Mouse (Mus musculus) intestine, embryonic 14.5 days (tissue): Measurements from ENCODE around the gene Gas2l3. TPM values are rescaled to one million over a fixed set of nuclear protein-coding genes. Genes with fewer than 3 reads are reported as not detected.
A peak's percentile ranks its signal among the peaks of the same experiment; 100 is the strongest.

Source experiments
- ATAC-seq: fragments of 200-750 bp; cut with Nextera tagmentation; replicated peaks from 2 replicates; pipeline ENCODE4 v1.8.0; 2017; ENCODE audit warnings: low read depth, moderate number of reproducible peaks, moderate TSS enrichment, moderate library complexity; ENCODE audit not compliant: low FRiP score, low TSS enrichment
- DNase-seq: peaks from one replicate; pipeline ENCODE4 v3.0.0-alpha.2; 2018; ENCODE audit warnings: low spot score
- H3K27ac ChIP-seq: fragments of 300-500 bp; sonication (generic); 2 replicates; pipeline ENCODE4 v1.5.1; 2014; ENCODE audit warnings: low read depth, mild to moderate bottlenecking, control low read depth
- H3K27me3 ChIP-seq: fragments of 300-500 bp; sonication (generic); replicated peaks from 2 replicates; pipeline ENCODE4 v1.6.1; 2014; ENCODE audit warnings: low read length, control low read depth; ENCODE audit not compliant: control insufficient read depth, insufficient read depth
- H3K36me3 ChIP-seq: fragments of 300-500 bp; sonication (generic); 2 replicates; pipeline ENCODE4 v1.6.1; 2014; ENCODE audit warnings: low read length, control low read depth; ENCODE audit not compliant: control insufficient read depth, insufficient read depth
- H3K4me1 ChIP-seq: fragments of 300-500 bp; sonication (generic); replicated peaks from 2 replicates; pipeline ENCODE4 v1.6.1; 2014; ENCODE audit warnings: low read length, control low read depth, mixed read lengths; ENCODE audit not compliant: control insufficient read depth, insufficient read depth
- H3K4me2 ChIP-seq: fragments of 300-500 bp; sonication (generic); 2 replicates; pipeline ENCODE4 v1.6.1; 2014; ENCODE audit warnings: low read length
- H3K4me3 ChIP-seq: fragments of 300-500 bp; sonication (generic); 2 replicates; pipeline ENCODE4 v1.5.1; 2014; ENCODE audit warnings: low read depth, low read length, control low read depth, mixed read lengths
- H3K9ac ChIP-seq: fragments of 300-500 bp; sonication (generic); 2 replicates; pipeline ENCODE4 v1.6.1; 2014; ENCODE audit warnings: mild to moderate bottlenecking, low read length
- H3K9me3 ChIP-seq: fragments of 300-500 bp; sonication (generic); 2 replicates; pipeline ENCODE4 v1.6.1; 2016; ENCODE audit warnings: low read length, control low read depth; ENCODE audit not compliant: control insufficient read depth
- WGBS: fragments of 180-500 bp; shearing (Covaris S2); extraction: QIAGEN DNeasy Blood & Tissue Kit; methylation state at CpG from one replicate; pipeline ENCODE4 v1.1.7; 2014; 5-methylcytosine and 5-hydroxymethylcytosine counted together
- polyA plus RNA-seq: library from polyadenylated mRNA; unstranded; fragments of >200 nt; fragmentation: Nextera tagmentation; extraction: Ambion mirVana; gene quantifications from 2 replicates; pipeline ENCODE4 v1.2.1, GENCODE M21; 2014

The Gas2l3 gene
- 19.3 and 22.3 TPM in 2 replicates for polyA plus RNA-seq

GRCm38 (mm10) chr10:89443623-89444151, at the start of gene Gas2l3:
Gene Gas2l3, minus strand, starts transcription at chr10:89443967.
- ATAC-seq (peak; percentile 96), DNase-seq (peak; percentile 91)
- Histone ChIP-seq H3K27me3 (no peaks in the 10 kb centered on the region), H3K36me3 (no peaks in the 10 kb centered on the region), H3K4me3 (peak within 1 kb of the TSS; percentile 76), H3K4me1 (peaks cover 8% of the 10 kb centered on the region; the same call in 1 of the 2 replicates), H3K4me2 (peak within 1 kb of the TSS; percentile 85), H3K9me3 (no peaks in the 10 kb centered on the region), H3K9ac (peak within 1 kb of the TSS; percentile 59), H3K27ac (peak within 1 kb of the TSS; percentile 78)
- WGBS = 0% methylated on average over 38 of the region's 39 CpGs

GRCm38 (mm10) chr10:89491321-89491720, 47.6 kb upstream of the Gas2l3 start:
- H3K27ac ChIP-seq = no peak overlapping the region
- ATAC-seq = no peak
- no peak for DNase-seq
- no peak overlapping the region for H3K9ac ChIP-seq
- H3K9me3 ChIP-seq = no peaks in the 10 kb centered on the region
- no peak overlapping the region for H3K4me3 ChIP-seq
- no peak overlapping the region for H3K4me2 ChIP-seq
- 27% methylated on average over 3 of the region's 3 CpGs for WGBS
- H3K36me3 ChIP-seq = no peaks in the 10 kb centered on the region
- no peaks in the 10 kb centered on the region for H3K27me3 ChIP-seq
- no peaks in the 10 kb centered on the region for H3K4me1 ChIP-seq

GRCm38 (mm10) chr10:89490250-89490649, 46.5 kb upstream of the Gas2l3 start:
- H3K9ac ChIP-seq = no peak overlapping the region
- ATAC-seq (no peak), DNase-seq (no peak)
- no peak overlapping the region for H3K27ac ChIP-seq
- no peaks in the 10 kb centered on the region for H3K36me3 ChIP-seq
- H3K4me3 ChIP-seq = no peak overlapping the region
- no peak overlapping the region for H3K4me2 ChIP-seq
- no peaks in the 10 kb centered on the region for H3K4me1 ChIP-seq
- no peaks in the 10 kb centered on the region for H3K27me3 ChIP-seq
- WGBS = 91% methylated on average over 3 of the region's 3 CpGs
- no peaks in the 10 kb centered on the region for H3K9me3 ChIP-seq

GRCm38 (mm10) chr10:89489459-89489858, 45.7 kb upstream of the Gas2l3 start:
- Histone ChIP-seq H3K4me2 (no peak overlapping the region), H3K4me1 (no peaks in the 10 kb centered on the region), H3K36me3 (no peaks in the 10 kb centered on the region), H3K4me3 (no peak overlapping the region), H3K27me3 (no peaks in the 10 kb centered on the region), H3K9ac (no peak overlapping the region), H3K9me3 (no peaks in the 10 kb centered on the region), H3K27ac (no peak overlapping the region)
- ATAC-seq (no peak), DNase-seq (no peak)
- 54% methylated on average over 4 of the region's 4 CpGs for WGBS

- Histone ChIP-seq H3K9me3 (no peaks in the 10 kb centered on the region), H3K36me3 (no peaks in the 10 kb centered on the region), H3K4me2 (no peak overlapping the region), H3K27me3 (no peaks in the 10 kb centered on the region), H3K4me1 (no peaks in the 10 kb centered on the region), H3K9ac (no peak overlapping the region), H3K4me3 (no peak overlapping the region), H3K27ac (no peak overlapping the region)
- ATAC-seq (no peak), DNase-seq (no peak)
- WGBS = 69% methylated on average over 4 of the region's 4 CpGs
Measured at GRCm38 (mm10) chr10:89486995-89487742, 43.4 kb upstream of the Gas2l3 start.

GRCm38 (mm10) chr10:89484907-89485306, 41.1 kb upstream of the Gas2l3 start:
- Histone ChIP-seq H3K4me1 (no peaks in the 10 kb centered on the region), H3K9ac (no peak overlapping the region), H3K27ac (no peak overlapping the region), H3K36me3 (no peaks in the 10 kb centered on the region), H3K27me3 (no peaks in the 10 kb centered on the region), H3K4me2 (no peak overlapping the region), H3K9me3 (no peaks in the 10 kb centered on the region), H3K4me3 (no peak overlapping the region)
- DNase-seq = no peak
- ATAC-seq = no peak

- Histone ChIP-seq H3K4me1 (no peaks in the 10 kb centered on the region), H3K9me3 (no peaks in the 10 kb centered on the region), H3K27me3 (no peaks in the 10 kb centered on the region), H3K4me2 (peak overlapping the region; percentile 30), H3K9ac (no peak overlapping the region), H3K36me3 (no peaks in the 10 kb centered on the region), H3K27ac (peak overlapping the region; percentile 65; the same call in 1 of the 2 replicates), H3K4me3 (no peak overlapping the region)
- WGBS = 61% methylated on average over 18 of the region's 18 CpGs
- ATAC-seq (peak; percentile 82), DNase-seq (peak; percentile 57)
Measured at GRCm38 (mm10) chr10:89483812-89484602, 40.2 kb upstream of the Gas2l3 start.

GRCm38 (mm10) chr10:89483113-89483512, 39.3 kb upstream of the Gas2l3 start:
- no peak overlapping the region for H3K4me3 ChIP-seq
- H3K4me1 ChIP-seq = no peaks in the 10 kb centered on the region
- no peaks in the 10 kb centered on the region for H3K9me3 ChIP-seq
- no peak overlapping the region for H3K4me2 ChIP-seq
- no peak for ATAC-seq
- H3K27ac ChIP-seq = peak overlapping the region; percentile 12; the same call in 1 of the 2 replicates
- H3K9ac ChIP-seq = no peak overlapping the region
- no peaks in the 10 kb centered on the region for H3K27me3 ChIP-seq
- 83% methylated on average over 14 of the region's 14 CpGs for WGBS
- H3K36me3 ChIP-seq = no peaks in the 10 kb centered on the region
- DNase-seq = no peak
